Mouse (Mus musculus): ENCODE data around the gene Tram2.

Gene Tram2

GRCm38 (mm10) chr1:20969642-20970041, 109.4 kb downstream of the Tram2 start:
- DNase-seq (ENCODE audit: low spot score) = no peak

DNA sequence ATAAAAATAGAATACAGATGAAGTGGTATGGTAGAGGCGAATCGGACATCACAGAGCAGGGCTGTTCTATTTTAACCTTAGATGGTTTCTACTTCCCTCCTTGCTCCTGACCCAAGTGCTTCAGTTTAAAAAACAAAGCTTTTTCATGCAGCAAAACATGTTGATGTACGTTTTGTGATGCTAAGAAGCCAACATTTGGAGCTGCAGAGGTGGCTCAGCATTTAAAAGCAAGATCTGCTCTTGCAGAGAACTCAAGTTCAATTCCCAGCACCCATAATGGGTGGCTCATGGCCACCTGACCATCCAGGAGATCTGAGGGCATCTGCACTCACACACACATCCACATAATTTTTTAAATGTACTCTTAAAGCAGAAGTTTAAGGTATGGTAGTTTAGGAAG, 124.2 kb downstream of the Tram2 start:
- no peak for DNase-seq (ENCODE audit: low spot score)

DNA sequence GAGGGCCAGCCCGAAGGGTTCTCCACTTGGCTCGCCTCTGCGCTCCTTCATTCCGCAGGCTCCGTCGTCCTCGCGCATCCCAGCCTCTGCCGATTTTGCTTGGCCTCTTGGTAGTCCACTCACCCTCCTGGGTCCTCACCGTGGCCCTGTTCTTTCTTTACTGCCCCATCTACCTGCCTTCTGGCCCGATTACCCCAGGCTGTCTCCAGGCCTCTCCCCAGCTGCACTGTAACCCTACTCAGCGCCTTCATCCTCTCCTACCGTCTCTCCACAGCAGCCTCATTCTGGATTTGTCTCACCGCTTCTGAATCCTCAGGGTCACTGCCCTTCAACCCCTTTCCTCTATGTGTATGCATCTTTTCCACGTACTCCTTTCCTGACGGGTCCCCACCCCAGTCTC, 127.2 kb downstream of the Tram2 start:
- no peak for DNase-seq (ENCODE audit: low spot score)

DNA sequence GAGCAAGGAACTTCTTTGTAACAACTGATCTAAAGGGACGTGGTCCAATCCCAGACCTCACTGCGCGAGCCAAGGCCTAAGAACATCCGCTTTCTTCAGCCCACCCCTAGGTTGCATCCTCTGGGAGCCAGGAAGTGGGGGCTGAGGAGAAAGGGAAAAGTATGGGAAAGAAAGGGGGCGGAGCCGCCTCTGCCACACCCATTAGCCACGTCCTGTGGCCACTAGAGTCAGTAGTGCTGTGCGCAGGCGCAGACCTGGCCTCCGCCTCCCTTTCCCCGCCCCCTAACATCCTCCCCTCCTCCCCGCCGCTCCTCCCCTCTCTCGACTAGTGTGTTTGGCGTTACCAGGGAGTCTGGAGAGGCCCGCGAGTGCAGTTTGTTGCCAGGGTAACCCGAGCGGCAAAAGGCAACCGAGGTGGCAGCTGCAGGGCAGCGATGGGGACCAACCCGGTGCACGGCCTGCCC, 127.7 kb downstream of the Tram2 start, which contains the start of gene Efhc1:
Gene Efhc1 (plus strand): TSS at position 327 of the 464 bp plus-strand sequence.
- DNase-seq (ENCODE audit: low spot score) = peak; percentile 94

Measured in ovary, postnatal 36 days (tissue).